Mouse (Mus musculus) T-helper 1 cell (primary cell): ENCODE results near the gene Map3k10.

ENCODE experiments used
- in situ Hi-C: fragments of 300-600 bp; cut with MboI, MseI; formaldehyde crosslinking; loops from one replicate; pipeline ENCODE4 v1.15.1; 2025; ENCODE audit warnings: high pct_unique_total_duplicates

The Map3k10 gene

DNA sequence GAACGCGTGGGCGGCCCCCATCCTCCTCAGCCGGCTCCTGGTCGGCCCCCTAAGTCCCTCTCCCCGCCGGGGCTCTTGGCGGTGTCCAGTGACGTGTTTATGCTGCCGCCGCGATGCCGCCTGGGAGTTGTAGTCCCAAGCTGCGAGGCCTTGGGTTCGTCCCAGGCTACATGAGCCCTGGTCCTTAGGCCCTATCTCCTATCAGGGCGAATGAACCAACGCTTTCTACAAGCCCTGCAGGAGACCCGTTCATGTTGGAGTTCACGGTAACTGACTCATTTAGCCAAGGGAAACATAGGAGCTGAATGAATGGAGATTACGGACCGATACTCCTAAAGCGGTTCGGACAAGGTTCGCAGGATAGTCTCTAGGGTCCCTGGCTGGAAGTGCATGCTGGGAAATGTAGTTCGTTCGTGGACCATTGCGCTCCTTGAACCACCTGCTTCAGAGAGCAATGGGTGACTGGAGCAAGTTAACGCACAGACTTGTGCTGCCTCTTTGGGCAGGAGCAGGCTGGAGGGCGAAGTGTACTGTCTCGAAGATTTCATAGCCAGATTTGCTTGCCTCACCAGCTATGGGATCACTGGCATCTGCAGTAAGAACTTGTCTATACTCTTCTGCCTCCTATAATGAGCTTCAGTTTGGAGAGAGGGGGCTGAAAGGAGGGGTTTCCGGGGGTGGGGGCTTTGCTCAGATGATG, at the start of gene Map3k10:
Gene Map3k10, minus strand, starts transcription at position 77 of the 700 bp plus-strand sequence.
- in situ Hi-C loops: no loop called here

DNA sequence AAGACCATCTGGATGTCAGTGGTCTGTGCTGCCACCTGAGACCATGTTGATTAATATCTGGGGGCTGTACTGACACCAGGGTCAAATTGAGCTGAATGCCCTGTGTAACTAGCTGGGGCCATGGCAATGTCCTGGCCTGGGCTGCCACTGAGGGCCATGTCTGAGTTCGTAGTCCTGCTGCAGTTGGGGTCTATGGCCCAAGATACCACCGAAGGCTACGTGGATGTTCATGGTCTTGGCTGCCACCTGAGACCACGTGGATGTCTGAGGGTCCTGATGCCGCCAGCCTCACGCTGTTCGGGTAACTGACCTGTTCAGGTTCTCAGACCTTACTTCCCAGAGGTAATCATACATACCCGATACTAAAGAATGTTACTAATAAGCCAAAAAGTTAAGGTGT, 47.6 kb upstream of the Map3k10 start:
- in situ Hi-C loops: no loop called here

DNA sequence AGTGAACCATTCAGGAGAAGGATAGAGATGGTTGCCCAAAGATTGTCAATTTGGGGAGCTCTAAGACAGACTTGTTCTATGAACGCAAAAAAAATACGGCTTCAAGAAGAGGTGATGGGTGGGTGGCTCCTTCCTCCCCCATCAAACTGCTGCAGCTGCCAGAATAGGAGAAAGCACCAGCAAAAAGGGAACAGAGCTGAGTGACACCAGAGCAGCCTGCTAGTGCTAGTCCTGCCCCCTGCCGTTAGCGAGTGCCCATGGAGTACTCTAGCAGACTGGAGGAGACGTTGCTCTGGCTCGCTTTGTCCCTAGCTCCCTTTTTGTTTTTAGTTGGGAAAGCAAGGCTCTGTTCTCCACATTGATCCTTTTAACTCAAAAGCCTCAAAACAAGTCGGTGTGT, 36.0 kb upstream of the Map3k10 start:
- in situ Hi-C loops: no loop called here

DNA sequence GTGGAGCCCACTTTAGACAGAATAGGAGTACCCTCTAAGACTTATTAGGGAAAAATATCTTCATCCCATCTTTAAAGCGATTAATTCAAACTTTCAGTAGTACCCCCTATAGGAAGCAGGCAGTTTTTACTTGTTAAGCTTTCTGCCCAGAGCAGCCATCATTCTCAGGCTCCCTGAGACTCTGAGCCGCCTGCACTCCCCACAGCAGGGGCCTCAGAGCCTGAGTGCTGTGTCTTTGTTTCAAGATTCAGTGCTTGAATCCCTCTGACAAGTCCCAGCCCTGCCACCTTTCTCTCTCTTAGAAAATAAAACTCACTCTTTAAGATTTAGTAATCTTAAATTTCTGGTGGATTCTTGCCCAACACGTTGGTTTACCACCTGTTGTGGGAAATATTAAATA, 22.3 kb upstream of the Map3k10 start:
- in situ Hi-C loops: loop anchor here (5.0 kb wide), 1 partner anchor 276 kb away; no protein-coding TSS in a partner anchor

DNA sequence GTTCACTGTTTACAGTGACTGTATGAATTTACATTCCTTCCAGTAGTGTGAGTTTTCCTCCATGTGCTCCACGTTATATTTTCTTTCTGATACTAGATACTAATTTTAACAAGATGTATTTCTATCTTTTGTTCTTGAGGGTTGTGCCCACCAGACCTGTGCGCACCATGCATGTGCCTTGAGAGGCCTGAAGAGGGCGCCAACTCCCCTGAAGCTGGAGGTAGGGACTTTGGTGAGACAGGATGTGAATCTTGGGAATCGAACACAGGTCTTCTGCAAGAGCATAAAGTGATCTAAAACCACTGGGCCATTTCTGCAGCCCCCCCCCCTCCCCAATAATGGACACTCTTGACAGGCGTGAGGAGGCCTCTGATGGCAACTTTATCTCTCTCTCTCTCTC, 16.7 kb upstream of the Map3k10 start:
- in situ Hi-C loops: loop anchor here (5.0 kb wide), 1 partner anchor 36 kb away; no protein-coding TSS in a partner anchor

DNA sequence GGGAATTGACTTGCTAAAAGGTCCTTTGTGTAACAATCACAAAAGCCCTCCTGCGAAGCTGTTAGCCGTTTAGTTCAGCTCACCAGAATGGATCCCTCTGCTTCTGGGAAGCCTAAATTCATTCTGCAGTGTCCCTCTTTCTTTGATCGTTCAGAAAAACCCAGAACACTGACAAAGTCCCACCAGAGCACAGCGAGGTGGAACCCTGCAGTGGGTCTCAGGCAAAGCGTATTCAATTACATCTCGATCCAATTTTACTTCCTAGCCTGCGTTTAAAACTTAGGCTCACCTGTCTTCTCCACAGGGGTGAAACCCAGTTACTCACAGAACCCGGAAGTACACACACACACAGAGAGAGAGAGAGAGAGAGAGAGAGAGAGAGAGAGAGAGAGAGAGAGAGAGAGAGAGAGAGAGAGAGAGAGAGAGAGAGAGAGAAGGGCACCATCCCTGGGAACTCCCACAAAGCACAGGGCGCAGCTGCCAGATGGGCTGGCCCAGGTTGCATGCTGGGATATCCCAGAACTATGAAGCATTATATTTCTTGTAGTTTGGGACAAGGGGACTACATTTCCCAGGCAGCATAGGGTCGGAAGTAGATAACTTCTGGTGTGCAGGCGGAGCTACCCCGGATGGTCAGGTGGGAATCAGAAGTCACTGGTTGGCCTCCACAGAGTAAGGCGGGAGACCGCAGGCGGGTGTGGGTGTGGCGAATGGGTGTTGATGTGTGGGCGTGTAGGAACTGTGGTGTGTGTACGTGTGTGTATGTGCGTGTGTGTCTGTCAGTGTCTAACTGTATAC, 14.6 kb upstream of the Map3k10 start, which contains the start of gene Zfp607b:
Gene Zfp607b, plus strand, starts transcription at position 526 of the 798 bp plus-strand sequence.
- in situ Hi-C loops: no loop called here

DNA sequence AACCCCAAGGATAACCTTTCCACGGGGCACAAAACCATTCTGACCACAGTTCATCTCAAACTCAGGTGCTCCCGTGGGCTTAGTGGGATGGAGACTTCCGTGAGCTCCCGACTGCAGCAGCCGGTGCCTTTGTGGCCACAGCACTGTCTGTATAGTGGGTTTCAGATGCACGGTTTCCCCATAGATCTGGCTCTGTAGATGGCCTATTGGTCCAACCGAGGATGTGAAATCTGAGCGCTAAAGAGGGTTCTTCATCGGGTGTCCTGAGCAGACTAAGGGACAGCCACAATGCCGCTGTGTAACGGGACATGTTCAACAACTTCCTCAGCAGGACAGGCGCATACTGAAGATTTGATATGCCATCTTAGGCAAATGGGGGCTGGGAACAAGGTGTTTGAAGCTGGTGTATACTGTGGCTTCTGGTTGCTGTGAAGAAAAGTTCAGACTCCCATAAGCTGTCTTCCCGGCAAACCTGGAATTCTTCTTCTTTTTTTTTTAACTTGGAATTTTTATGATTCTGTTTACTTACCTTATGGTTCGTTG, 13.9 kb upstream of the Map3k10 start:
- in situ Hi-C loops: no loop called here

DNA sequence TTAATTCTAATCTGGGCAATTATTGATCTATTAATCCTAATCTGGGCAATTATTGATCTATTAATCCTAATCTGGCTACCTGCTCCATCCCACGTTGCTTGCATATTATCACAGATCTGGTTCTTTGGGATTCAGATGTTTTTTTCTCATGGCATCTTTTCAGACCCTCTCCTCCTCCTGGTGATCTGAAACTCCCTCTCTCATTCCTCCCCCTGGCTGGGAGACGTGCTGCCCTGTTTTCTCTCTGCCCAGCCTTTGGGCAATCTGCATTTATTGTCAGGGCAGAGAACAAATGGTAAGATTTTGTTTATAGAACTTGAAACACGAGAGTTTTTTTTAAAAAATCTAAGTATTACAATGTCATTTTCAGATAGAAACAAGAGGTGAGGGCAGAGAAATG, 13.4 kb upstream of the Map3k10 start:
- in situ Hi-C loops: no loop called here

DNA sequence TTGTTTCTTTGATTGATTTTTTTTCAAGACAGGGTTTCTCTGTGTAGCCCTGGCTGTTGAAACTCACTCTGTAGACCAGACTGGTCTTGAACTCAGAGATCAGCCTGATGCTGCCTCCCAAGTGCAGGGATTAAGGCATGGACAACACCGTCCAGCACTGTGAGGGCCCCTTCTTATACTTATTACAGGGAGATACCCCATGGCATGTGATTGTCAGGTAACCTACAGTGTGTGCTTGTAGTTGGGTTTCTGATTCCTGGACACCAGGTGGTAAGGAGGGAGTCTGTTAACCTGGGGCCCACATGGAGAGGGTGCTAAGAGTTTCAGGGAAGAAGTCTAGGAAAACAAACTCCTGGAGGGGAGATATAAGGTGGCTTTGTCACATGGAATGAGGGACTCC, 12.6 kb upstream of the Map3k10 start:
- in situ Hi-C loops: no loop called here

DNA sequence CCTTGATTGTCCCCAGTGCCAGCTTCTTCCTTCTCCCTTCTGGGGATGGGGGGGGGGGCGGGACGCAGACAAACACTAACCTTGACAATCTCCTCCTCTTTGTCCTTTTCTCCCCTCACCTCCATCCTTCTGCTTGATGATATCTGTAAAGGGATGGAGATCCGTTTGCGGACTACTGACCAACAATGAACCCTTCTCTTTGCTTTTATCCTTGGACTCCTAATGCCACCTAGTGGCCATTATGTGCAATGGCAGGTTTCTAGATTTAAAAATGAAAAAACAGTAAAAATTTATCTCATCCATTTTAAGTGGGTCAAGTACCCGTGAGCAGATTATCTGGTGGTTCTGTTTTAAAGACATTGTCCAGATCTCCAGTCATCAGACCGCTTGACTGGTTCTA, 11.3 kb upstream of the Map3k10 start:
- in situ Hi-C loops: no loop called here

DNA sequence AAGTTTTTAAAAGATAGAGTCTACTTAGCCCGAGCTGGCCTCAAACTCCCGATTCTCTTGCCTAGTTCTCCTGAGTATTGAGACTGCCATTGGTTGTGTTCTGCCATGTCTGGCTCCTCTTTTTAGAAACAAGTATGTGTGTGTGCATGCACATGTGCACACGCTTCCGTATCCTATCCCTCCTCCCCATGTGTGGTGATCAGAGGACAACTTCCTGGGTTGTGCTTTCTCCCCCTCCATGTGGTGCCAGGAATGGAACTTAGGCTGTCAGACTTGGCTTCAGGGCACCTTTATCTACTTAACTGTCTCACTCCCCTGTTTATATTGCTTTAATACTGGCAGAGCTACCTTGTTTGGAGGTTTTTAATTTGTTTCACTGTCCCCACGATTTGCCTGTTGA, 10.8 kb upstream of the Map3k10 start:
- in situ Hi-C loops: no loop called here

DNA sequence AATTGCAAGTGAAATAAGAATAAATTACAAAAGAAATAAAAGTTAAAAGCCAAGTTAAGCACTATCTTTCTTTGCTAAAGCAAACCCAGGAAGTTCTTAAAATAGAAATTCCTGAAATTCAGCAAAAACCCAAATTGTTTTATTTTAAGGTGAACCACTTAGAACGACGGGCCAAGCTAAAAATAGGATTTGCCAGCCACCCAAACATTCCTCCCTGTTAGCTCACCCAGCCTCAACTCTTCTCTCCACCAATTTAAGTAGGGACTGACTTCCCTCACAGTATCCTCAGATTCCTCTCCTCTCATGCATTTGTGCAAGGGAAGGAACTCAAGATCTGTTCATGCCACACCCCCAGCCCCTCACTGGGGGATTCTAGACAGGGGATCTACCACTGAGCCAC, 8.8 kb upstream of the Map3k10 start:
- in situ Hi-C loops: no loop called here

DNA sequence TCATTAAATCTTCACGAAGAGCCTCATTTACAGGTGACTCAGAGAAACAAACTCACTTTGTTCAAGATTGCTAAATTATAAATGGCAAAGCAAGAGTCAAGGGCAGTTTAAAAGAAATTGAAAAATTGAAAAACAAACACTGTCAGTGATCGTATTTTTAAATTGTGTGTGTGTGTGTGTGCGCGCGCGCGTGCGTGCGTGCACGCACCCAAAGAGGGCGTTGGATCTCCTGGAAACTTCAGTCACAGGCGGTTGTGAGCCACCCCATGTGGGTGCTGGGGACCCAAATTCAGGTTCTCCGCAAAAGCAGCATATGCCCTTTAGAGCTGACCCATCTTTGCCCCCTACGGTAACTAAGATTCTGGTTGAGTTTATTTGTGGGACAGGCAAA, 819 bp upstream of the Map3k10 start:
- in situ Hi-C loops: no loop called here

DNA sequence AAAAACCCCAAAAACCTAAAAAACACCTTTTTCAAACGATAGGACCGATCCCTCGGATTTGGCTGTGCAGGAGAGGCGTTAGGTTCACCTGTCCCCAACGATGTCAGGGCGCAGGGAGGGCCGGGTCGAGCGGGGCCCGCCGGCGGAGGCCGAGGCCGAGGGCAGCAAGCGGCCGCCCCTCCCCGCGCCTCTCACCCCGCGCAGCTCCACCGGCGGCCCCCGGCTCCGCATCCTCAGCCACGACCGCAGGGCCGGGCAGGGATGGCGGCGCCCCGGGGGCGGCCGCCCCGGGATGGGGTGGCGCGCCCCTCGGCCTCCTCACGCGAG, 240 bp downstream of the Map3k10 start:
- in situ Hi-C loops: no loop called here

DNA sequence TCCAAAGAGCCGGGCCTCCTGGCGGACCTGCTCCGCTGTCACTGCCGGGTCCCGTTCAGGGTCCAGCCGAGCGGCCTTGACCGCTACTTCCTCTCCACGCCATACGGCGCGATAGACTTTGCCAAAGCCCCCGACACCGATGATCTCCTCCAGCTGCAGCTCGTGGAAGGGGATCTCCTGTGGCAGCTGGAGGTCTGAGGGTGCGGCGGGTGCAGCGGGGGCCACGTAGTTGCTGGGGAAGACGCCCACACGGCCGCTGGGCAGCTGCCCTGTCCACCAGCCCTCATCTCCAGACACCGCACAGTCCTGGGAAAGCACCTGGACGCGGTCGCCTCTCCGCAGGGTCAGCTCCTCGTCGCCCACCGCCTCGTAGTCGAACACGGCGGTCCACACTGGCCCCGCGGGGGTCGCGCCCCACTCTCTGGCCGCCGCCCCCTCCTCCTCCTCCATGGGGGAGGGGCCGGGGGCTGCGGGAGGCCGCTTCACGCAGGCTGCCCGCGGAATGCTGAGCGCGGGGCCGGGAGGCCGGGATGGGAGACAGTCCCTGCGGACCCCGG, 745 bp downstream of the Map3k10 start:
- in situ Hi-C loops: no loop called here

DNA sequence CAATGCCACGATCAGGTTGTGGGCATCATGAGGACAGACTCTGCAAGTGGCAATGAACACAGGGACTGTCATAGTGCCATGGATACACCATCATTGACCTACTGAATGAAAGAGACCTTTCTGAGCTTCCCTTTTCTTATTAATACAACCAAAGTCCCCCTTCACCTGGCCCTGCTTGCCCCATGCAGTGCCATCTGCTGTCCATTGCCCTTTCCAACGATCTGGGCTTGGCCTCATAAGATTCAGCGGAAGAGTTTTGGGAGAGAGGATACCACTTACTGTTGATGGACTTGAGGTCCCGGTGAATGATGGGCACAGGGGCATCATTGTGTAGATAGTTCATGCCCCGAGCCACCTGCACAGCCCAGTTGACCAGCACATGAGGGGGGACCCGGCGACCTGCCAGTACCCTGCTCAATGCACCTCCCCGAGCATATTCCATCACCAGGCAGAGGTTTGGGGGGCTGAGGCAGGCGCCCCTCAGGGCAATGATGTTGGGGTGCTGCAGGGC, 1.3 kb downstream of the Map3k10 start:
- in situ Hi-C loops: no loop called here

DNA sequence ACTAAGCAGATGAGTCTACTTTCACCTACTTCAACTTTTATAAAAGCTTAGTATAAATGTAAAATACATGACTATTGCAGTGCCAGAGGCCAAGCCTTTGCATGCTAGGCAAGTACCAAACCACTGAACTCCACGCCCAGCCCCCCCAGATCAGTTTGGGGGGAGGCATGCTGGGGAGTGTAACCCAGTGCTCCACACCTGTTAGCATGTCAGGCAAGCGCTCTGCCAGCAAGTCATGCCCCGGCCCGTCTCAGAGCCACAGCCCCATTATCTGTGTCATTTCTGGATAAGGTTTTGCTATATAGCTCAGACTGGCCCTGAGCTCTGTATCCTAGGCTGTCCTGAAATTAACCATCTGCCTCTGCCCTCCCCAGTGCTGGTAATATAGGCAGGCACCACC, 12.4 kb downstream of the Map3k10 start:
- in situ Hi-C loops: no loop called here

DNA sequence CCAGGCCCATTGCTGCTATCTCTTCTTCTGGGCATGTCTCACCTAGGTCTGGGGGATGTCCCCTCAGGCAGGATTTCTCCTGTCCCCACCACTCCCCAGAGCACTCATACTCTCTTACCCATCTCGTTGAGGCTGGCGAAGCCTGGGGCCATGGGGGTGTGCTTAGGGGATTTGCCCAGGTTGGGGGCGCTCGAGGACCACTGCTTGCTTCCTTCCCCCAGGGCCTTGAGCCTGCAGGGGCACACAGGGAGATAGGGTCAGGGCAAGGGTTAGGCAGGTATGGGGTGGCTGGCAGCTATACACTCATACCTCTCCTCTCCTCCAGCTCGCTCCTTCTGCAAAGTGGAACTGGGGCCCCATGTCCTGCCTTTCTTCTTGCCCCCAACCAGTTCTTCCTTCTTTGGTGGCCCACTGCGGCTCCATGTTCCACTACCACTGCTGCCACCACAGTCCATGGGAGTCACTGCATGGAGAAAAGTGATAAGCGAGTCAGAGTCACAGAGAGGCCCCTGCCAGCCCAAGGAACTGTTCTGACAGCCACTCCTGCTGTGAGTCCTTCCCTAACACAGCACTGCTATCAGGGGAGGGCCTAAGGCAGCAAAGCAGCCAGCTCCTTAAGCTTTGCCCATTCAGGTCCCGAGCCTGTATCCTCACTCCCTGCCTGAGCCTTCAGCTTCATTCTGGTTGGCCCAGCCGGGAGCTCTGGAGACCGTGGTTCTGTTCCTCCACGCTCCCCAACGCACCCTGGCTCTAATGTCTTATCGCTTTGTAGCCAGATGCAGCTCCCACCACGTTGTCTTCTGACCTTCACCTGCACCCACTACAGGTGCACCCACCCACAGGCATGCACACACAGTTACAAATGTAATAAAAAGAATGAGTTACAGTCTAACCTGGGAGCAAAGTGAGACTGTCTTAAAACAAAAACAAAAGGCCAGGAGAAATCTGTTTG, 15.4 kb downstream of the Map3k10 start:
- in situ Hi-C loops: no loop called here

DNA sequence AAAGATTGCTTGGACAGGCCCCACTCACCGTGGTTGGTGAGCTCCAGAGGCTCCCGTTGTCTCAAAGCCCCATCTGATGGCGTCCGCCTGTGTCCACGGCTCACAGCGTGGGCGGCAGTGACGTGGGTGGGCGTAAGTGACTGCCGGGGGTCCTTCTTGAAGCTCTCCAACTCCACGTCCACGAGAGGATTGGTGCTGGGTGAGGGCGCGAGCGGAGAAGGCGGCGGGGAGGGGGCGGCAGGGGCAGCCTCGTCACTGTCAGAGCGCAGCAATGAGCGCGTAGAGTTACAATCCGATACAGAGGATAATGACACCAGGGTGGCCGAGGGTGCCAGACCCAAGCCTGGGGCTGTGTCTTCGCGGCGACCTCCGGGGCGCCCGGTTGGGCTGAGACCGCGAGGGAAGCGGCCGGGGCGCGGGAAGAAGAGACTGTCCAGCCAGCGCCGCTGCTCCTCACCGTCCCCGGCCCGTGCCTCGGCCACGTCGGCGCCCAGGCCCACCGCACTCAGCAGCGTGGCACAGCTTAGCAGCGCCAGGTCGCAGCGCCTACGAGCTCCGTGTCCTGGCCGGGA, 16.5 kb downstream of the Map3k10 start:
- in situ Hi-C loops: no loop called here

DNA sequence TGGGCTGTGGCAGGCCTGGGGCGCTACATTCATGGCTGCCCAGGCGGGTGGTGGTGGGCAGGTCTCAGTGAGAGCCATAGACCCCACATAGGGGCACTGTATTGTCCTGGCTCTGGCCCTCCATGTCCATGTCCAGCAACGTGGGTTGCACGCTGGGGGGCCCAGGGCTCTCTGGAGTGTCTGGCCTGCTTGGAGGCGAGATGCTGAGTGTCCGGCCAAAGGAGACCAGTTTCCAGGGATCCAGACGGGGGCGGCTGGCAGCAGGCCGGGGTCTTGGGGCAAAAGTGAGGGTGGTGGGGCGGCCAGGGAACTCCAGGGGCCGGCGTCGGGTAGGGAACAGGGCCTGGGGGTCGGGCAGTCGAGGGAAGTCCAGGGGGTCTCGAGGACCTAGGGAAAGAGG, 17.8 kb downstream of the Map3k10 start:
- in situ Hi-C loops: no loop called here

DNA sequence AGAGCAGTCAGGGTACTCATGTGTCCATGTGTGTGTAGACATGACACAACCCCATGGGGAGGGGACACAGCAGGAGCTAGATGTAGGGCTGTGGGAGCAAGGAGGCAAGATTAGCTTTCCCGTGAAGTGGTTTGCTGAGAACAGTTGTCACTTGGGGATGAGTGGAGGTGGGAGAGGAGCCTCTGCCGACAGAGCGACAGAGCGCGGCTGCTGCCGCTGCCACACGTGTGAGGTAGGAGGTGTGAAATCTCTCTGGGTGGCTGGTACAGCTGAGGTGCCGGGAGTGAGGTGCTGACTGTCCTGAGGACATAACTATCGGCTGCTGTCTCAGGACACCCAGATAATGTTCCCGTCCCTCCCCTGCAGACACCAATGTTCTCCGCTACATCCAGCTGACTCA, 18.9 kb downstream of the Map3k10 start:
- in situ Hi-C loops: no loop called here
